Mouse (Mus musculus) brain, embryonic 14.5 days (tissue): ENCODE results near the gene Ccdc28b.

Experiments used
- CTCF ChIP-seq: fragments of 200-500 bp; IDR thresholded peaks from 2 replicates; pipeline ENCODE4 v1.5.1; 2012; ENCODE audit warnings: inconsistent platforms, mild to moderate bottlenecking, moderate library complexity, borderline replicate concordance; ENCODE audit not compliant: insufficient read depth, insufficient read length; ENCODE audit errors: extremely low read depth
- POLR2A ChIP-seq: fragments of 200-500 bp; IDR thresholded peaks from 2 replicates; pipeline ENCODE4 v1.6.1; 2012; ENCODE audit warnings: mild to moderate bottlenecking, inconsistent platforms, borderline replicate concordance; ENCODE audit not compliant: poor library complexity, insufficient read depth, insufficient read length, severe bottlenecking; ENCODE audit errors: extremely low read depth

- TF ChIP-seq CTCF (no peak), POLR2A (no peak)
These were observed 5.7 kb downstream of the Ccdc28b start for GRCm38 (mm10) chr4:129618031-129618430.
